9 mouse cellular contexts compared by ENCODE assay signal in genomic region chr9:66732791-66733691, GRCm38 (mm10). TPM values are rescaled to one million over a fixed set of nuclear protein-coding genes. Genes with fewer than 3 reads are reported as not detected.
DNase-seq lines count a peak whose midpoint lies in the region; ATAC-seq and TF ChIP-seq lines count a peak whose summit lies in the region.
"Had no signal": no experiment of that assay in that cellular context is flagged by ENCODE, and none has a peak within 500 bp of the region (broad histone marks: within the 10 kb centered on the region; RNA-seq: fewer than 3 reads in every experiment).

No protein-coding gene starts in this region.

- H3K4me3 ChIP-seq in lung, embryonic 14.5 days (ENCODE audit: low read depth, low read length), result no peak overlapping the region
- no peak overlapping the region for H3K4me3 ChIP-seq in cortical plate, adult 2 months (ENCODE audit: insufficient read depth, low read length)
- no peak overlapping the region for H3K4me3 ChIP-seq in left cerebral cortex, adult 2 months

- WGBS in lung, embryonic 14.5 days, result 14% methylated on average over 15 of the region's 15 CpGs

- no peak overlapping the region for H3K9ac ChIP-seq in lung, embryonic 14.5 days

- H3K9me3 ChIP-seq in lung, embryonic 14.5 days (ENCODE audit: low read depth, low read length), result no peaks in the 10 kb centered on the region

- no peaks in the 10 kb centered on the region for H3K36me3 ChIP-seq in lung, embryonic 14.5 days (ENCODE audit: insufficient read depth)

- no peak for TF ChIP-seq POLR2A in cortical plate, adult 2 months (IDR thresholded peaks at IDR 0.05; ENCODE audit: extremely low read depth, insufficient read depth, low read length)

- H3K27me3 ChIP-seq in lung, embryonic 14.5 days (ENCODE audit: insufficient read depth, low read length), result no peaks in the 10 kb centered on the region
- H3K27me3 ChIP-seq: Patski had no signal

- peak; percentile 15 for DNase-seq in lung, embryonic 14.5 days
- no peak for DNase-seq in lung, postnatal 36 days
- peak; percentile 64 for DNase-seq in kidney, adult 11 months
- peak; percentile 71 for DNase-seq in left cerebral cortex, adult 2 months (ENCODE audit: extremely low spot score in 1 of 2, low spot score in 2 of 2)
- DNase-seq in thymus, postnatal 14 days, result peak; percentile 34
- DNase-seq in yolk sac, embryonic 10.5 days (ENCODE audit: low spot score), result no peak
- no peak for DNase-seq in lung, postnatal 14 days

- H3K27ac ChIP-seq in lung, embryonic 14.5 days (ENCODE audit: low read depth), result no peak overlapping the region
- peak overlapping the region; percentile 22; the same call in 1 of the 2 replicates for H3K27ac ChIP-seq in cortical plate, adult 2 months (ENCODE audit: insufficient read depth, low read length)
- H3K27ac ChIP-seq in left cerebral cortex, adult 2 months, result peak overlapping the region; percentile 24; the same call in 1 of the 2 replicates

- ATAC-seq in lung, embryonic 14.5 days (ENCODE audit: insufficient read depth), result no peak; the same call in 1 of the 2 replicates
- ATAC-seq: Patski had no signal

- intact Hi-C loops in left cerebral cortex, adult 2 months (cut with DNase I), result loop anchor here (2.0 kb wide), 1 partner anchor 16 kb away; no protein-coding TSS in a partner anchor

- no peak for TF ChIP-seq CTCF in lung, embryonic 14.5 days (IDR thresholded peaks at IDR 0.05; ENCODE audit: low read depth)
- no peak for TF ChIP-seq CTCF in cortical plate, adult 2 months (IDR thresholded peaks at IDR 0.05; ENCODE audit: extremely low read depth, insufficient read depth, low read length)
- no peak for TF ChIP-seq CTCF in left cerebral cortex, adult 2 months (IDR thresholded peaks at IDR 0.05)

- H3K4me2 ChIP-seq in lung, embryonic 14.5 days, result no peak overlapping the region

- H3K4me1 ChIP-seq in lung, embryonic 14.5 days (ENCODE audit: insufficient read depth), result no peaks in the 10 kb centered on the region; the same call in 1 of the 2 replicates
- H3K4me1 ChIP-seq in cortical plate, adult 2 months (ENCODE audit: control insufficient read depth, insufficient read depth, low read length), result peaks cover 5% of the 10 kb centered on the region

RNA-seq across cellular contexts. Expression of gene Car12, which starts 19.6 kb away (rescaled TPM):
- polyA plus RNA-seq in lung, embryonic 14.5 days (2014; fragmentation: Nextera tagmentation; extraction: Ambion mirVana), result 0.92 and 0.93 TPM in 2 replicates
- polyA plus RNA-seq in cortical plate, adult 2 months (2012; rRNA removed), result 6.0 and 6.5 TPM in 2 replicates
- 10 to 100 TPM; 17.4 to 19.2 TPM for total RNA-seq in left cerebral cortex, adult 2 months (2021)

Comparison
In these comparisons a context has a peak if more than half of its experiments do, and no peak if none do; other contexts are left out.
1. DNase-seq: peak in lung, embryonic 14.5 days (single experiment), kidney, adult 11 months (single experiment), left cerebral cortex, adult 2 months (2 of 2) and thymus, postnatal 14 days (single experiment); none in lung, postnatal 36 days (single experiment), yolk sac, embryonic 10.5 days (single experiment) and lung, postnatal 14 days (single experiment).